Mouse (Mus musculus) lung, postnatal 0 days (tissue): ENCODE data around the gene Zfp704.

Experiments
- CTCF ChIP-seq: IDR thresholded peaks from 2 replicates; pipeline ENCODE4 v1.5.1; 2016; ENCODE audit warnings: antibody characterized with exemption, mild to moderate bottlenecking
- EP300 ChIP-seq: IDR thresholded peaks from 2 replicates; pipeline ENCODE4 v1.6.1; 2016; ENCODE audit warnings: antibody characterized with exemption, mild to moderate bottlenecking, control low read depth

DNA sequence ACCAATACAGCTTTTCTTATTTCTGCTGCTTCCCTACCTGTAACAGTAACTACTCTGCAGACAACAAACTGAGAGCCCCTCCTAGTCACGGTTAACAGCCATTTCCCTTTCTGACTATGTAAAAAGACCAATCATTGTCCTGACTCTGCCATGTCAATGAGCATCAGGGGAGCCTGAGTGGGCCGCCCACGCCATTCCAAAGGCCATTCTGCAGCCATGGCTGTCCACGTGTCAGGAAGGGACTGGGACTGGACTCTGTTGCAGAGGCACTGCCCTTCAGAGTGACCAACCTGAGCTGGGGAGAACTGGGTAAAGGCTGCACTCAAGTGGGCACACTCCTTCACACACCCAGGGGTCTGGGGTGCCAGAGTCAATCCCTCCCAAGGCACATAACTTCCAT lies 127.9 kb downstream of the Zfp704 start:
- no peak for TF ChIP-seq EP300
- TF ChIP-seq CTCF: no peak
